Mouse (Mus musculus) forebrain, embryonic 13.5 days (tissue): Measurements from ENCODE around the gene Cdk17. TPM values are rescaled to one million over a fixed set of nuclear protein-coding genes. Genes with fewer than 3 reads are reported as not detected.
A peak's percentile ranks its signal among the peaks of the same experiment; 100 is the strongest.

Experiments used
- ATAC-seq: fragments of 200-750 bp; cut with Nextera tagmentation; 2 replicates; pipeline ENCODE4 v1.8.0; 2017
- H3K27ac ChIP-seq: fragments of 300-500 bp; sonication (generic); 2 replicates; pipeline ENCODE4 v1.5.1; 2015; ENCODE audit warnings: inconsistent platforms, mild to moderate bottlenecking, moderate library complexity
- H3K27me3 ChIP-seq: fragments of 300-500 bp; sonication (generic); 2 replicates; pipeline ENCODE4 v1.6.1; 2015; ENCODE audit warnings: mild to moderate bottlenecking, inconsistent platforms
- H3K36me3 ChIP-seq: fragments of 300-500 bp; sonication (generic); 2 replicates; pipeline ENCODE4 v1.6.1; 2015; ENCODE audit warnings: mild to moderate bottlenecking, inconsistent platforms; ENCODE audit not compliant: poor library complexity, severe bottlenecking
- H3K4me1 ChIP-seq: fragments of 300-500 bp; sonication (generic); 2 replicates; pipeline ENCODE4 v1.6.1; 2015; ENCODE audit warnings: inconsistent platforms
- H3K4me2 ChIP-seq: fragments of 300-500 bp; sonication (generic); 2 replicates; pipeline ENCODE4 v1.6.1; 2015; ENCODE audit warnings: inconsistent platforms, mild to moderate bottlenecking, moderate library complexity
- H3K4me3 ChIP-seq: fragments of 300-500 bp; sonication (generic); 2 replicates; pipeline ENCODE4 v1.5.1; 2015; ENCODE audit warnings: mild to moderate bottlenecking, inconsistent platforms
- H3K9ac ChIP-seq: fragments of 300-500 bp; sonication (generic); 2 replicates; pipeline ENCODE4 v1.6.1; 2015; ENCODE audit warnings: mild to moderate bottlenecking, inconsistent platforms
- H3K9me3 ChIP-seq: fragments of 300-500 bp; sonication (generic); replicated peaks from 2 replicates; pipeline ENCODE4 v1.6.1; 2016; ENCODE audit warnings: inconsistent platforms
- WGBS: fragments of 180-500 bp; shearing (Covaris S2); methylation state at CpG from one replicate; pipeline ENCODE4 v1.1.7; 2015; 5-methylcytosine and 5-hydroxymethylcytosine counted together
- polyA plus RNA-seq: library from polyadenylated mRNA; unstranded; fragments of >200 nt; fragmentation: Nextera tagmentation; extraction: Ambion mirVana; gene quantifications from 2 replicates; pipeline ENCODE4 v1.2.1, GENCODE M21; 2015

The Cdk17 gene
- polyA plus RNA-seq, 1 experiment from 2014 or later, result 39.3 TPM

DNA sequence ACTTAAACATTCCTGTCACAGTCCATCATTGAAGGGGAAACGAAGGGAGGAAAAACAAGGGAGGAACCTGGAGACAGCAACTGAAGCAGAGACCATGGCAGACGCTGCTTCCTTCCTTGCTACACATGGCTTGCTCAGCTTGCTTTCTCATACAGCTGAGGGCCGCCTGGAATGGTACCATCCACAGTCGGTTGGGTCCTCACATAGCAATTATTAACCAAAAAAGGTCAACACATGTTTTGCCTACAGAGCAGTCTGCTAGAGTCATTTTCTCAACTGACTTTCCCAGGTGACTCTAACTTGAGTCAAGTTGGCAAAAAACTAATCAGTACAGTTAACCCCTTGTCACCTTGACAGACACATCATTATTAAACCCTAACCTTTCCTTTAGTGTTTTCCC, 53.6 kb downstream of the Cdk17 start:
- Histone ChIP-seq H3K4me3 (no peak overlapping the region), H3K36me3 (peaks cover 55% of the 10 kb centered on the region), H3K9me3 (no peaks in the 10 kb centered on the region), H3K9ac (no peak overlapping the region), H3K27ac (no peak overlapping the region), H3K27me3 (no peaks in the 10 kb centered on the region), H3K4me2 (no peak overlapping the region), H3K4me1 (no peaks in the 10 kb centered on the region)
- WGBS, result 84% methylated on average over 4 of the region's 4 CpGs
- ATAC-seq, result no peak

DNA sequence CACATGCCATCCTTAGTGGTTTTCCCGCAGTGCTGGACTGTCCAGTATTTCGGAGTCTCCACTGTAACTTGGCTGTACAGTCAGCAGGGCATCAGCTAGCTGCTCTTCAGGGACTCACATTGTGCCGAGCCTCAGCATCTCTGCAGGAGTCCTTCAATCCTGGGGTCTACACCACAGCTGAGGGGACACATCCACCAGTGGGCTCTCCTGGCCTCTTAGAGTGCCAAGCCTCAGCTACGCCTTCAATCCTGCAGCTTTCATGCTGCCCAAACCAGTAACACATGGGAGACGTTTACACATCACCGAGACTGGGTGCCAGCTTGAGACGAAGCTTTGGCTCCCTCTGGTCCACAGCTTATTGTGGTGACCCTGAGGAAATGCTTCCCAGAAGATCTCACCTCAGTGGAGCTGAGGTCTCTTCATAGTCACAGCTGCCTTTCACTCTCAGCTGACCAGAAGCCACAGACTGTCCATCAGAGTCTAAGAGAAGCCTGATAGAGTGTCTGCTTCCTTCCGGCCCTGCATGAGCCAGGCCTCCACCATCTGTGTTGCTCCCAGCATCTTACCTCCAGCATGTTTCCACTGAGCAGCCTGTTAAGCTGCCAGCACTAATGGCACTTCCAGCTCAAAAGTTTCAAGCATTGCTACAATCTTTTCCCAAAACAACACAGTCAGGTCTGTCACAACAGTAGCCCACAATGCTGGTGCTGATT, 54.5 kb downstream of the Cdk17 start:
- Histone ChIP-seq H3K4me2 (no peak overlapping the region), H3K9me3 (no peaks in the 10 kb centered on the region), H3K4me3 (no peak overlapping the region), H3K9ac (no peak overlapping the region), H3K27me3 (no peaks in the 10 kb centered on the region), H3K27ac (no peak overlapping the region), H3K4me1 (no peaks in the 10 kb centered on the region), H3K36me3 (peaks cover 55% of the 10 kb centered on the region)
- WGBS, result 90% methylated on average over 8 of the region's 8 CpGs
- no peak for ATAC-seq

DNA sequence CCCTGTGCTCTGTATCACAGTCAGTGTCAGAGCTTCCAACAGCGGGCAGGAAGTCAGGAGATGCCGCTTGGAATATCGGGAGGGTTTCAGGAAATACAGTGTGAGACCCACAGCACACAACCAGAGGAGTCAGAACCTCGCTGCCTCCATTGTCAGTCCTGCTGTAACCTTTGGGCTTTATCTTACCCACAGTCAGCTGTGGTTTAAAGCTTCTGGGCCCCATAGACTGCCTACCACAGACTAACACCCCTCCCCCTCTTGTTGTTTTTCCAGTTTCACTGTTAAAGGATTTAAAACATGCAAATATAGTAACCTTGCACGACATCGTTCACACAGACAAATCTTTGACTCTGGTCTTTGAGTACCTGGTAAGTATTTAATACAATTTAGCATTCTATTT, 65.1 kb downstream of the Cdk17 start:
- H3K9ac ChIP-seq, result no peak overlapping the region
- H3K4me1 ChIP-seq, result peaks cover 7% of the 10 kb centered on the region; the same call in 1 of the 2 replicates
- no peaks in the 10 kb centered on the region for H3K9me3 ChIP-seq
- 85% methylated on average over 6 of the region's 6 CpGs for WGBS
- ATAC-seq, result no peak
- H3K27ac ChIP-seq, result no peak overlapping the region
- H3K4me2 ChIP-seq, result no peak overlapping the region
- H3K27me3 ChIP-seq, result no peaks in the 10 kb centered on the region
- H3K4me3 ChIP-seq, result no peak overlapping the region
- H3K36me3 ChIP-seq, result peaks cover 24% of the 10 kb centered on the region

DNA sequence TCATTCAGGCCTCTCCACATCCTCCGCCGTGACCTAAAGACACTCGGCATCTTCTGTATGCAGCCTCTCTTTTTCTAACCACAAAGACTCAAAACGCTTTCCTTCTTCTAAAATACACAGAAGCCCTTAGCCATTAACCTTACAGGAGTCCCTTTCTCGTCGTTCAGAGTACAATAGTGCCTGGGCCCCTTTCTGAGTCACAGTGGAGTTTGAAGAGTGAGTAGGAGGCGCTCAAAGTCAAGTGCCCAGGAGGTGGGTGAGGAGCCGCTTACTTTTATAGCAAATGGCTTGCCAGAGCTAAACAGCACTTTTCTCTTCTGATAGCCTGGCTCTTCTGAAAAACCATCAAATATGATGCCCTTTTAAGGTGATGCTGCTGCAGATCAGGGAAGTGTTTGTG, 67.2 kb downstream of the Cdk17 start:
- Histone ChIP-seq H3K4me1 (peaks cover 10% of the 10 kb centered on the region; the same call in 1 of the 2 replicates), H3K27ac (no peak overlapping the region), H3K4me3 (no peak overlapping the region), H3K27me3 (no peaks in the 10 kb centered on the region), H3K9ac (no peak overlapping the region), H3K36me3 (peaks cover 35% of the 10 kb centered on the region), H3K4me2 (no peak overlapping the region), H3K9me3 (no peaks in the 10 kb centered on the region)
- 52% methylated on average over 8 of the region's 8 CpGs for WGBS
- no peak for ATAC-seq

DNA sequence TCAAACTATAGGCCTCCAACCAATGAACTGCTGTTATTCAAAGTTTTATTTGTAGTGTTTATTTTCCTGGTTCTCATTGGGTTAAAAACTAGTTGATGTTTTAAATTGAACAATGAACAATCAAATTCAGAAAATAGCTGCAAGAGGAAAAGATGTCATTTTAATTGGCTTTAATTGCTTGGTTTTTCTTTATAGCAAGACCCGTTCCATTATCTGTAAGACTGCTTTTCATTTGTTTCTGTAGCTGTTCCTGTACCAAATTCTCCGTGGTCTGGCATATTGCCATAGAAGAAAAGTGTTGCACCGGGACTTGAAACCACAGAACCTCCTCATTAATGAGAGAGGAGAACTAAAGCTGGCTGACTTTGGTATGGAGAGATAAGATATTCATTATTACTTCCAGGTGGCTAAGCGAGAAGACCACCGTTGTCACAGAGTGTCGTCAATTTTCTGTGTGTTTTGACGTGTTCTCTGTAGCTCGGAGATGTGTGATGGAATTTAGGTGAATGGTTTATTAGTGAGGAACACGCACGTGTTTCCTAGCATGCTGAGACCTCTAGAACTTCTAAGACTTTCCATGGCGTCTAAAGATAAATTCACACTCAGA, 67.8 kb downstream of the Cdk17 start:
- no peak for ATAC-seq
- Histone ChIP-seq H3K4me1 (peaks cover 10% of the 10 kb centered on the region; the same call in 1 of the 2 replicates), H3K27ac (no peak overlapping the region), H3K4me2 (no peak overlapping the region), H3K4me3 (no peak overlapping the region), H3K9ac (no peak overlapping the region), H3K36me3 (peaks cover 41% of the 10 kb centered on the region), H3K27me3 (no peaks in the 10 kb centered on the region), H3K9me3 (no peaks in the 10 kb centered on the region)
- whole genome bisulfite sequencing, result 60% methylated on average over 11 of the region's 11 CpGs

GRCm38 (mm10) chr10:93231490-93231889, 70.8 kb downstream of the Cdk17 start:
- H3K27me3 ChIP-seq, result no peaks in the 10 kb centered on the region
- H3K27ac ChIP-seq, result no peak overlapping the region
- peak; percentile 66; the same call in 1 of the 2 replicates for ATAC-seq
- 45% methylated on average over 4 of the region's 4 CpGs for WGBS
- no peak overlapping the region for H3K9ac ChIP-seq
- H3K4me1 ChIP-seq, result peaks cover 10% of the 10 kb centered on the region; the same call in 1 of the 2 replicates
- H3K36me3 ChIP-seq, result peaks cover 56% of the 10 kb centered on the region
- H3K9me3 ChIP-seq, result no peaks in the 10 kb centered on the region
- H3K4me3 ChIP-seq, result no peak overlapping the region
- no peak overlapping the region for H3K4me2 ChIP-seq

DNA sequence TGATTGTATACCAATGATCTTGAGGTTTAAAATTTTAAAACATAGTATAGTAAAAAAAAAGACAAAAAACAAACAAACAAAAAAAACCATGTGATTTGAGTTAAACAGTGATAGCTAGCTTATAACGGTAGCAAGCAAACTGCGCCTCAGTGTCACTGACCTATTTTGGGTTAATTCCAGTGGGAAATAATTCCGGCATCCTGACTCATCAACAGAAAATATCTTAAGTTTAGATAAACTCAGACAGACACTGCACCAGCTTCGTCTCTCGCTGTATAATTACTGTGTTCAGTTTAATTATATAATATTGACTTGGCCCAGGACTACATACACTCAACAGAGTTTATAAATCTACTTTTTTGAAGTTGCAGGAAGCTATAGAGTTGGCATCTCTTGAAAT, 71.2 kb downstream of the Cdk17 start:
- Histone ChIP-seq H3K4me2 (no peak overlapping the region), H3K4me3 (no peak overlapping the region), H3K36me3 (peaks cover 53% of the 10 kb centered on the region), H3K27me3 (no peaks in the 10 kb centered on the region), H3K27ac (no peak overlapping the region), H3K4me1 (peaks cover 10% of the 10 kb centered on the region; the same call in 1 of the 2 replicates), H3K9me3 (no peaks in the 10 kb centered on the region), H3K9ac (no peak overlapping the region)
- no peak for ATAC-seq
- 93% methylated on average over 5 of the region's 5 CpGs for WGBS

GRCm38 (mm10) chr10:93233665-93234194, 73.1 kb downstream of the Cdk17 start:
- Histone ChIP-seq H3K4me1 (peaks cover 3% of the 10 kb centered on the region; the same call in 1 of the 2 replicates), H3K36me3 (peaks cover 64% of the 10 kb centered on the region), H3K27me3 (no peaks in the 10 kb centered on the region), H3K27ac (no peak overlapping the region), H3K4me3 (no peak overlapping the region), H3K9me3 (no peaks in the 10 kb centered on the region), H3K9ac (no peak overlapping the region), H3K4me2 (no peak overlapping the region)
- WGBS, result 90% methylated on average over 6 of the region's 6 CpGs
- no peak for ATAC-seq

- no peak for ATAC-seq
- Histone ChIP-seq H3K4me2 (no peak overlapping the region), H3K36me3 (peaks cover 69% of the 10 kb centered on the region), H3K4me3 (no peak overlapping the region), H3K4me1 (peaks cover 3% of the 10 kb centered on the region; the same call in 1 of the 2 replicates), H3K9ac (no peak overlapping the region), H3K27ac (no peak overlapping the region), H3K27me3 (no peaks in the 10 kb centered on the region), H3K9me3 (no peaks in the 10 kb centered on the region)
- 95% methylated on average over 9 of the region's 9 CpGs for WGBS
Observed at GRCm38 (mm10) chr10:93234692-93235091, 74.0 kb downstream of the Cdk17 start.

- WGBS, result 90% methylated on average over 9 of the region's 9 CpGs
- Histone ChIP-seq H3K27me3 (no peaks in the 10 kb centered on the region), H3K4me2 (no peak overlapping the region), H3K4me3 (no peak overlapping the region), H3K9me3 (no peaks in the 10 kb centered on the region), H3K27ac (no peak overlapping the region), H3K9ac (no peak overlapping the region), H3K4me1 (0 out of 2 replicates have a peak, but pooled peaks cover 4% of the 10 kb centered on the region), H3K36me3 (peaks cover 66% of the 10 kb centered on the region)
- no peak for ATAC-seq
Observed at GRCm38 (mm10) chr10:93239201-93239806, 78.6 kb downstream of the Cdk17 start.

DNA sequence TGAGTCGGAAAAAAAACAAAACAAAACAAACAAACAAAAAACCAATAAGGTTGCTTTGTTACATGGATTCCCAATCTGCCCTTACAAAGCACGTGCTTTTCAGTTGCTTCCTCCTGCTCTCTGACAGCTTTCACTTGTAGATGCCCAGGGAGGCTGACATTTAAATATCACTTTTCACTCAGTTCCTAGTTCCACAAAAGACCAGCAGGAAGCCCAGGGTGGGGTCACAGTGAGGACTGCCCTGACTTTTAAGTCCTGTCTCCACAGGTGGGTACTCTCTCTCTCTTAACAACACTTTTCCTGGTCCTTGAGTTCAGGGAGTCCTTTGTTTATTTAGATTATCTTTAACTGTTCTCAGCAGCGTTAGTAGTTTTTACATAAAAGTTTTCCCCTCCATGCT, 81.5 kb downstream of the Cdk17 start:
- WGBS, result 6% methylated on average over 3 of the region's 3 CpGs
- no peak overlapping the region for H3K27ac ChIP-seq
- H3K4me2 ChIP-seq, result no peak overlapping the region
- ATAC-seq, result no peak
- H3K27me3 ChIP-seq, result no peaks in the 10 kb centered on the region
- H3K9ac ChIP-seq, result no peak overlapping the region
- 0 out of 2 replicates have a peak, but pooled peaks cover 4% of the 10 kb centered on the region for H3K4me1 ChIP-seq
- peaks cover 46% of the 10 kb centered on the region for H3K36me3 ChIP-seq
- no peaks in the 10 kb centered on the region for H3K9me3 ChIP-seq
- no peak overlapping the region for H3K4me3 ChIP-seq

GRCm38 (mm10) chr10:93242861-93243260, 82.2 kb downstream of the Cdk17 start:
- 5% methylated on average over 5 of the region's 5 CpGs for WGBS
- Histone ChIP-seq H3K4me3 (no peak overlapping the region), H3K4me2 (no peak overlapping the region), H3K27me3 (no peaks in the 10 kb centered on the region), H3K9me3 (no peaks in the 10 kb centered on the region), H3K36me3 (peaks cover 44% of the 10 kb centered on the region), H3K4me1 (peaks cover 10% of the 10 kb centered on the region; the same call in 1 of the 2 replicates), H3K27ac (no peak overlapping the region), H3K9ac (no peak overlapping the region)
- no peak for ATAC-seq
